Mouse (Mus musculus) kidney, adult 9 months (tissue): ENCODE data around the gene Rec114.

ENCODE experiments used
- DNase-seq: peaks from one replicate; pipeline ENCODE4 v3.0.0; 2022

Gene Rec114

DNA sequence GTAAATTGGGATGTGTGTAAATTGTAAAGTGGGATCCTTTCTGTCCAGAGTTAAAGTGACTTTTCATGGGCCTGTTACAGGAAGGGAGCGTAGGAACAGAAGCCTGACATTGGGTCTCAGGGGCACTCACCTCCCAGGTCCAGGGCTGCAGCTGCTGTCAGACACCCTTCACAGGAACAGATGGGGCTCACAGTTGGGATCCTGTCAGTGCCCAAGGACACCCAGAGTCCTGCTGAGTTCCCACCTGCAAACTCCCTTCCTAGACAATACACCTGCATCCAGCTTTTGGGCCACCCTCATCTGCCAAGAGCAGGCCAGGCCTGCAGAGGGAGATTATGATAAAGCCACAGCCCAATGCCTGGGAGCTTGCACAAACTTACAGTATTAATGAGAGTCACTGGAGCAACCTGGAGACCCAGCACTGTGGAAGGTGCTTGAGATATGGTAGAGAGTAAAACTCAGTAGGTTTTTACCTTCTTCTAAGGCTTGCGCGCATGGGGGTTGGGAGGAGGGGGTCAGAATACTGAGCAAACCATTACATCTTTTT, at the start of gene Rec114:
Gene Rec114 (minus strand): TSS at position 263 of the 547 bp plus-strand sequence.
- DNase-seq, result no peak

- no peak for DNase-seq
Observed at GRCm38 (mm10) chr9:58789476-58789875, 45.7 kb upstream of the Rec114 start.

DNA sequence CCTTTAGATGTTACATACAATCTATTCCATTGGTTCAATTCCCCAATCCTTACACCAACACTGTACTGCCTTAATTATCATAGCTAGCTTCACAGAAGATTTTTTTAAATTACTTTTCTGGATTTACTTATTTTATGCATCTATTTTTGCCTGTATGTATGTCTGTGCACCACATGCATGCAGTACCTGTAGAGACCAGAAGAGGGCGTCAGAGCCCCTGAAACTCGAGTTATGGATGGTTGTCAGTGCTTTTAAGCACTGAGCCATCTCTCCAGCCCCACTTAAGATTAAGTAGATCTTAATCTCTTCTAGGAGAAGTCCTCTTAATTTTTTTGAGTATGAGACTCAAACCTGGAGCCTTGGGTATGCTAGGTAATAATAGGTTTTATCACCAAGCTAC, 31.6 kb upstream of the Rec114 start:
- peak; percentile 7 for DNase-seq

GRCm38 (mm10) chr9:58774761-58775160, 31.0 kb upstream of the Rec114 start:
- DNase-seq, result no peak

- DNase-seq, result no peak
Observed at GRCm38 (mm10) chr9:58769943-58770342, 26.2 kb upstream of the Rec114 start.

- no peak for DNase-seq
Observed at GRCm38 (mm10) chr9:58766959-58767955, 23.5 kb upstream of the Rec114 start.

DNA sequence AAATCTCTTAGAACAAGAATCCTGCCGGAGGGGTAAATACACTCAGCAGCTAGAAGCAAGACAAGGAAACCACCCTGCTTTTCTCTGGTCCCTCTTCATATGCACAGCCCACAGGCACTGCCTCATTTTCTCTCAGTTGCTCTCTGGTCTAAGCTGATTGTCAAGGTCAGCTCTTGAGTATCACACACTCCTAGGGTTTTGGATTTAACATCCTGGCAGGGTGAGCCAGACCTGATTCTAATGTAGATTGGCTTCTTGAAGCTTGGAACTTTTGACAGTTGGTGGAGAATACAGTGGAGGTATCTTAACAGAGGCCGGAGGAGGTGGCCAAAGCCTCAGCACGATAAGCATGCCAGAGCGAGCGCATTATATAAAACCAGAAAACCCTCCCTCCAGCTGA, 20.6 kb upstream of the Rec114 start:
- DNase-seq, result no peak

GRCm38 (mm10) chr9:58763114-58763513, 19.4 kb upstream of the Rec114 start:
- no peak for DNase-seq

DNA sequence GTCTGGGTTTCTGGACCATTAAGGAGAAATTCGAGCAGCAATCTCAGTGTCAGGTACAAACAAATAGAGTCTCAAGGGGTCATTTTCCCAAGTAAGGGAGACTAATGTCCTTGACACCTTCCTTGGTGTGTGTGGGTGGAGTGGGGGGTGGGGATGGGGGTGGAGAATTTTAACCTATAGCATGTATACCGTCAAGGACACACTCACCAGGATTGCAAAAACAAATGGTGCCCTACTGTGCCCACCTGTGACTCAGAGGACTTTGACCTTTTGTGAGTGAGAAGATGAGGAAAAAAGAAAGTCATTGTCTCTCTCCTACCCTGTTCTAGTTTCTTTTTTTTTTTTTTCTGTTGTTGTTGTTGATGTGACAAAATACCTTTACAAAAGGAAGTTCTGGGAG, 18.3 kb upstream of the Rec114 start:
- DNase-seq, result no peak

DNA sequence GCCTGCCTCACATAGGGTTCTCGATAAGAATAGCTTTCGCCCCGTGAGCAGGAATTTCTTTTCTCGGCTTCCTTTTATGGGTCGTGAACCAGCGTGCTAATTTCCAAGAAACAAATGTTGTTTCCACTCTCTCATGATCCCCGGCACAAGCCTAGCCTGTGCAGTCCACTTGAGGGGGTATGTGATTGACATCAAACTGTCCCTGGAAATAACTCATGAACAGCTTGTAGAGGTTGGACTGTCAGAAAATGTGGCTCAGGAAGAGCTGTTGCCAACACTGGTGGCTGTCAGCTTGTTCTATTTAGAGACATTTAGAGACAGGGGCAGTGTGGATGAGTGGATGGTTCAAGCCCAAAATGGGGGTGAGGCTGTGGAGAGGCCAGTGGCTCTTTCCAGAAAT, 15.0 kb upstream of the Rec114 start:
- no peak for DNase-seq

- no peak for DNase-seq
Observed at GRCm38 (mm10) chr9:58756371-58757132, 12.8 kb upstream of the Rec114 start.

GRCm38 (mm10) chr9:58753606-58754005, 9.8 kb upstream of the Rec114 start:
- no peak for DNase-seq

- DNase-seq, result no peak
Observed at GRCm38 (mm10) chr9:58748142-58748541, 4.4 kb upstream of the Rec114 start.

GRCm38 (mm10) chr9:58747328-58747755, 3.6 kb upstream of the Rec114 start:
- no peak for DNase-seq

DNA sequence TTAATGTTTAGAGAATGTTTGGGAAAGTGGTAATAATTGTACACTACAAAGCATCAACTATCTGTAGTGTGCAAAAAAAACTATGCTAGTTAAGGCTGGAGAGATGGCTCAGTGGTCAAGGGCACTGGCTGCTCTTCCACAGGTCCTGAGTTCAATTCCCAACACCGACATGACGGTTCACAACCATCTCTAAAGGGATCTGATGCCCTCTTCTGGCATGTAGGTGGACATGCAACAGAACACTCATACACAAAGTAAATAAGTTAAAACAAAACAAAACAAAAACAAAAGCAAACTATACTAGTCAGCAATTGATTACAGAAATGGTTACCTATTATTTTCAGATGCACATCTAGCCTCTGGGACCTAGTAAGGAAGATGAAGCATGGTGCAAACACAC, 1.1 kb downstream of the Rec114 start:
- no peak for DNase-seq

DNA sequence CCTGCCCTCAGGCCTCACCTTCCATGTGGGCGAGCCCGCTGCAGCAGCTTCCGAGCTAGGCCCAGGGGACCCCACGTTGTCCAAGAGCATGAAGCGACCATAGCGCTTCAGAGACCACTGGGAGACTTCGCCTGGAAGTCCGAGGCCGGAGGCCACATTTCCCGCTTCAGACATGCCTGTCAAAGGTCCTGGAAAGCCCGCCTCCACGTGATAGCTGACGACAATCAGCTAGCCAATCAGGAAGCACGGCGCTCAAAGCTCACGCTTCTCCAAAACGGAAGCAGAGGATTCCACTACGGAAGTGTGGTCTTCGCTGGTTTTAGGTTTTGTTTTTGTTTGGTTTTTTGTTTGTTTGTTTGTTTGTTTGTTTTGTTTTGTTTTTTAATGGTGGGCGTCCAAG, 2.4 kb downstream of the Rec114 start:
- DNase-seq, result no peak

DNA sequence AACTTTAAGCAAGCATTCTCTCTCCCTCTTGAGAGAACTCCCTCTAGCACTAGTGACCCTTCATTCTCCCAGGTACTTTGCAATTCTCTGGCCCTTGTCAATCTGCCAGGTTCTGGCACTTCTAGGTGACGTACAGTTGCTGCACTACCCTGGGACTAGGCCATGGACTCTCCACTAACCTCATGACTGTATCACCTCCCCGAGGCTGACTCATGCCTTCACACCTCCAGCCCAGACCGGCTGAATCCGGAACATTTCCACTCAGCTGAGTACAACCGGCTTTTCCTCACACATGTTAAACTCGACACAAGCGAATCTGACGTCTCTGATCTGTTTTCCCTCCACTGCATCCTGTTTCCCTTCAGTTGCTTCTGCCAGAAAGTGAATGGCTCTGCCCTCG, 4.0 kb downstream of the Rec114 start:
- DNase-seq, result peak; percentile 33

DNA sequence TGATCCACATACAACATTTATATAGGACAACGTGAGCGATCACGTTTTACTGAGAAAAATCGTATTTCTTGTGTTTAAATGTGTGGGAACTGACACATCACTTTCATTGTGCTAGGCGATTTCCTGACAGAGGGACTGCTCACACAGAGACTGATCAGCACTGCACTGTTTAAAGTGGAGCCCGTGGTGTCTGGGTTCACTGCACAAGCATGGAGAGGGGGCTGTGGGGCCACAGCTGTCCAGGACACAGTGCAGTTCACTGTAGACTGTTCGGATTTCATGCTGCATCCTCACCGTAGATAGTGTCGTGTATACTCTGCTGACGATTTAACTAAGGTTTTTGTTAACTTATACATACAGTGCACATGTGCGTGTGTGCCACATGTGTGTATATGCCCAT, 20.6 kb downstream of the Rec114 start:
- DNase-seq, result no peak

GRCm38 (mm10) chr9:58722151-58722550, 21.6 kb downstream of the Rec114 start:
- no peak for DNase-seq

DNA sequence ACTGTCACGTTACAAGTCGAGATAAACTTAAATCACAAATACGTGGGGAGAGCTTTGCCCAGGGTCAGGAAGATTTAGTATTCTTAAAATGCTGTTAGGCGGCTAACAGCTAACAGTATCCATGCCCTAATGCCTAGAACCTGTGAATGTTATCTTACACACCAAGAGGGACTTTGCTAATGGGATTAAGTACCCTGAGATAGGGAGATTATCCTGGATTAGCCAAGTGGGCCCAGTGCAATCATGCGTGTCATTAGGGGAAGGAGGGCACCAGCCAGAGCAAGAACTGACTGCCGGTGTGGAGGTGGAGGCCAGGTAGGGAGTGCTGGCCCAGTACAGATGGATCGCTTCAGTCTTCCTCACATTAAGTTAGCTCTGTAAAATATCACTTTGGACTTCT, 22.7 kb downstream of the Rec114 start:
- DNase-seq, result peak; percentile 19

GRCm38 (mm10) chr9:58720167-58720566, 23.6 kb downstream of the Rec114 start:
- DNase-seq, result no peak

DNA sequence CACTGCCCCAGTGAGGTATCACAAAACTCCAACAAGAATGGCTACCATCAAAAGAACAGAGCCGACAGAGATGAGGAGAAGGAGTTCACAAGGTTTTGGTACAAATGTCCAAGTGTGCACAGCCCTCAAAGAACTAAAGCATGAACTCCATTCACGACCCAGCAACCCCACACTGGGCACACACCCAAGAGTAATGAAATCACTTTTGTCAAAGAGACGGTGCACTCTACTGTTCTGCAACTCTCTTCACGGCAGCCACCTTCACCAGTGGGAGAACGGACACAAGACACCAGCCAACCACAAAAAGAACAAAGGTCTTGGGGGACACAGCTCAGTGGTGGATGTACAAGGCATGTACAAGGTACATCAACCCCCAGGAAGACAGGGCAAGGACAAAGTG, 24.3 kb downstream of the Rec114 start:
- DNase-seq, result peak; percentile 24

DNA sequence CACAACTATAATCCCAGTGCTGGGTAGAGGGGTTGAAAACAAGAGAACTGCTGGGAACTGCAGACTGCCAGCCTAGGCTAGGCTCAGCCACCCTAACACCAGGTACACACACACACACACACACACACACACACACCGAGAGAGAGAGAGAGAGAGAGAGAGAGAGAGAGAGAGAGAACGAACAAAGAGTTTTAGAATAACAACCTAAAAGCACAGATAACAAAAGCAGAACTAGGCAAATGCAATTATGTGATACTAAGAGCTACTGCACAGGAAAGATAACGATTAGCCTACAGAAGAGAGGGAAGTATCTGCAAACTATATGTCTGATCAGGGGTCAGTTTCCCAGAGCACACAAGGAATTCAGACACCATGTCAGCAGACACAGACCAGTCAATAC, 24.8 kb downstream of the Rec114 start:
- no peak for DNase-seq

DNA sequence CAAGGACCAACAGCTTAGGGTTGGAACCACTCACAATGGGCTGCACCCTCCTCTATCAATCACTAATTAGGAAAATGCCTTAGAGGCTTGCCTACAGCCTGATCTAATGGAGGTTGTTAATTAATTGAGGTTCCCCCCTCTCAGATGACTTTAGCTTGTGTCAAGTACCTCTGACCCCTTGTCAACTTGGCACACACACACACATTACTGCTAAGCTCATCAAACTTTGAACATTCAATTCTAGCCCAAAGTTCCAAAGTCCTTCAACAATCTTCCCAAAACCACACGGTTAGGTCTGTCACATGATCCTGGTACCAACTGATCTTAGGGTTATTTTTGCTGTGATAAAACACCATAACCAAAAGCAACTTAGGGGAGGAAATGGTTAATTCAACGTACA, 26.9 kb downstream of the Rec114 start:
- peak; percentile 86 for DNase-seq
